Mouse (Mus musculus): Measurements from ENCODE around the gene 3110082J24Rik.

Gene 3110082J24Rik

DNA sequence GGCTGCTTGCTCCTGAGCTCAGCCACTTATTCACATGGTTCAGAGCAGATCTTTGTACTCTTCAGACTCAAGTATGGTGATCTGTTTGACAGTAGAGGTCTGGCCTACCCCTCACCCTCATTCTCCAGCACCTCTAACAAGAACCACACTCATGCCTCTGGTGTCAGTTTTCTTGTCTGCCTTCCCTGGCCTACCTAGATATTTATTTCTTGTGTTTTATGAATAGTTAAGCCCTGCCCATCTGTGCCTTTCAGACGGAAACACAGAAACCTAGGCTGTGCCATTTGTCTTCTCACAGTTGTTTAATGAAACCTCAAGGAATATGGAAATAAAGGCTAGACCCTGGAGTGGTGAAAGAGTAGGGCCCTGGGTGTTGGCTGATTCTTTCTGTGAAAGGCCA lies 12.1 kb upstream of the 3110082J24Rik start:
- DNase-seq (ENCODE audit: low spot score in 2 of 2), result no peak

DNA sequence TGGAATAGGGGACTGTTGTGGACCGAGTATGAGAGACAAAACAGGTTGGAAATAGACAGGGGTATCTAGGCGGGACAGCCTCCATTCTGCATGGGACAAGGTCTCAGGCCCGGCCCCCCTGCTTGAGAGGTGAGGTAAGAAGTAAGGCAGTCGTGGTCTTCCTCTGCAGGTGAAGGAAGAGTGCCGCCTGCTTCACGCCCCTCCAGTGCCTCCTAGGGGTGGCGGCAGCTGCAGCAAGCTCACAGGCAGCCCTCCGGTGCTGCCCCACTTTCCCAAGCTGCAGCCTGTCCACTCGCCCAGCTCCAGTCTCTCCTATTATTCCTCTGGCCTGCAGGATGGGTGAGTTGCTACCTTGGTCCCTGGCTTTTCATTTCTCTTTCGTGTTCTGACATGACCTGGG lies 9.8 kb upstream of the 3110082J24Rik start:
- no peak for DNase-seq (ENCODE audit: low spot score in 2 of 2)

DNA sequence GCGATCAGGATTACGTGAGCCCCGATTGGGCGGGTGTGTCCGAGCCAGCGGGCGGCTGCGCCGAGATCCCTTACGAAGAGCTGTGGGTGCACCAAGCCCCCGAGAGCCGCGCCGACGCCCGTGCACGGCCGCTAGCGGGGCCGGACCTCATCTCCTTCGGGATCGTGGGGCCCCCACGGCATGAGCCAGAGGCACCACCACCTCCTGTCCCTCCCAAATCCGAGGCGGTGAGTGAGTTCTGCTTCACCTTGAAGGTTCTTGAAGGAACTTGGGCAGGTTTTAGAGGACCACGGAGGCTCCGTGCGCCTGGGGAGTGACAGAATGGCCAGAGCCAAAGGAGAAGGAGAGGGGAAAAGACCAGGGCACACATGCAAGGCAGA lies 8.9 kb upstream of the 3110082J24Rik start:
- no peak for DNase-seq (ENCODE audit: low spot score in 2 of 2)

DNA sequence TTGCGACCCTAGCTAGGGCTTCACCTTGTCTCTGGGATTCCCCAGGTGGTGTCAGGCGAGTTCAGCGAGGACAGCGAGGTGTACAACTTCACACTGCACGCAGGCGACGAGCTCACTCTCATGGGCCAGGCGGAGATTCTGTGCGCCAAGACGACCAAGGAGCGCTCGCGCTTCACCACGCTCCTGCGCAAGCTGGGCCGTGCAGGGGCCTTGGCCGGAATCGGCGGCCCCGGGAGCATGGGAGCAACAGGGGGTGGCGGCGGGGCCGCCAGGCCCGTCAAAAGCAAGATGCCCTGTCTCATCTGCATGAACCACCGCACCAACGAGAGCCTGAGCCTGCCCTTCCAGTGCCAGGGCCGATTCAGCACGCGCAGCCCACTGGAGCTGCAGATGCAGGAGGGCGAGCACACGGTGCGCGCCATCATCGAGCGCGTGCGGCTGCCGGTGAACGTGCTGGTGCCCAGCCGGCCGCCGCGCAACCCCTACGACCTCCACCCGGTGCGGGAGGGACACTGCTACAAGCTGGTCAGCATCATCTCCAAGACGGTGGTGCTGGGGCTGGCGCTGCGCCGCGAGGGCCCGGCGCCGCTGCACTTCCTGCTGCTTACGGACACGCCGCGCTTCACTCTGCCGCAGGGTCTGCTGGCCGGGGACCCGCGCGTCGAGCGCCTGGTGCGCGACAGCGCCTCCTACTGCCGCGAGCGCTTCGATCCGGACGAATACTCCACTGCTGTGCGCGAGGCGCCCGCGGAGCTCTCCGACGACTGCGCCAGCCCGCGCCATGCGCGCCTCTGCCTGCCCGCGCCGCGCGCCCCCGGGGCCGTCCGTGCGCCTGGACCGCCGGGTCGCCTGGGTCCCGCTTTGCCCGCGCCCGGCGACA lies 8.2 kb upstream of the 3110082J24Rik start:
- DNase-seq (ENCODE audit: low spot score in 2 of 2), result peak; percentile 85 to 88

DNA sequence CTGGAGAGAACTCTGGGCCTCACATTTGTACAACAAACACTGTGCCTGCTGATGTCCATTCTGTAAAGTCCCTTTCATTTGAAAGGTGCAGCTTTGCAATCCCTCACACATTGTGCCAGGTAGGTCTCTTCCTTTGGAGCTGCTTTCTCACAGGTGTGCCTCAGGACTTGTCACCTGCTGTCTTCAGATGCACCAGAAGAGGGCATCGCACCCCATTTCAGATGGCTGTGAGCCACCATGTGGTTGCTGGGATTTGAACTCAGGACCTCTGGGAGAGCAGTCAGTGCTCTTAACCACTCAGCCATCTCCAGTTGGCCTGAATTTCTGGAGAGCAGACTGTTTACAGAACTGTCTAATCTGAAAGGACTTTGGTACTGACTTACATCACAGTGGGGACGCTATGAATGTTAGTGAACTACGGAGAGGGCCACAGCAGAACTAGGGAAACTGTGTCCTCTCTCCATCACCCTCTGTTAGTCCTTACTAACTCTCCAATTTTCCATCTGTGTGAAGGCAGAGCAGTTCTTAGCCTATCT lies 6.7 kb upstream of the 3110082J24Rik start:
- peak in 1 of 2 experiments; percentile 29 for DNase-seq (ENCODE audit: low spot score in 2 of 2)

DNA sequence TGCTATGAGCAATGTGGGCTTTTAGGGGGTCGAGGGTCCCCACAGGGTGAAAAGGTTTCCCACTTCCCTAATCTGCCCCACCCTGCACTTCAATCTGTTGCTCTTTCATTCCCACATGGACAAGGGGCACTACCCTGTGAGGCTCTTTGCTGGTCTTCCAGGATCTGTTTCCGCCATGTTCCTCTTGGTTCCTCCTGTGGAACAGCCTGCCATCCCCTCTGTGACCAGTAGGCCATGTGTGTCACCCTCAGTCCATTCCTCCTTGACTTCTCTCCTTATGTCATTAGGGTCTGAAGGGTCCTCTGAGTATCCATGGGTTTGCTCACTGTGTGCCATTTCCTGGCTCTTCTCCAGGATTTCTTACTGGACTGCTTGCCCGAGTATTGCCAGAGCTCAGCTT lies 5.9 kb upstream of the 3110082J24Rik start:
- DNase-seq (ENCODE audit: low spot score in 2 of 2), result peak; percentile 18 to 19

DNA sequence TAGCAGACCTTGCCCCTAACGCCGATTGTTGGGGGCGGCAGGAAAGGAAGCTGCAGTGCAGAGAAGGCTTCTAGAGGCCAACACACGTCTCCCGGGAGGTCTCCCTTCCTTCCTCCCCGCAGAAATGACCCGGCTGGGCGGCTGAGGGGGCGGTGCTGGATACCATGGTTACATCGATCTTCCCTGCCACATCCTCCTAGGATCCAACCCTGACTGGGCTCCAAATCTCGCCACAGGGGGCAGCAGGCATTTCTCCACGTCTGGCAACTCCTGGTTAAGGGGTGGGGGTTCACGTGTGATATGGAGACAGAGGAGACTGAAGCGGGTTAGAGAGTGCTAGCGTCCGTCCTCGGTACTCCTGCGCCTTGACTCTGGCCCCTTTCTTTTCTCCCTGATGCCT lies 5.2 kb upstream of the 3110082J24Rik start:
- peak; percentile 79 to 84 for DNase-seq (ENCODE audit: low spot score in 2 of 2)

DNA sequence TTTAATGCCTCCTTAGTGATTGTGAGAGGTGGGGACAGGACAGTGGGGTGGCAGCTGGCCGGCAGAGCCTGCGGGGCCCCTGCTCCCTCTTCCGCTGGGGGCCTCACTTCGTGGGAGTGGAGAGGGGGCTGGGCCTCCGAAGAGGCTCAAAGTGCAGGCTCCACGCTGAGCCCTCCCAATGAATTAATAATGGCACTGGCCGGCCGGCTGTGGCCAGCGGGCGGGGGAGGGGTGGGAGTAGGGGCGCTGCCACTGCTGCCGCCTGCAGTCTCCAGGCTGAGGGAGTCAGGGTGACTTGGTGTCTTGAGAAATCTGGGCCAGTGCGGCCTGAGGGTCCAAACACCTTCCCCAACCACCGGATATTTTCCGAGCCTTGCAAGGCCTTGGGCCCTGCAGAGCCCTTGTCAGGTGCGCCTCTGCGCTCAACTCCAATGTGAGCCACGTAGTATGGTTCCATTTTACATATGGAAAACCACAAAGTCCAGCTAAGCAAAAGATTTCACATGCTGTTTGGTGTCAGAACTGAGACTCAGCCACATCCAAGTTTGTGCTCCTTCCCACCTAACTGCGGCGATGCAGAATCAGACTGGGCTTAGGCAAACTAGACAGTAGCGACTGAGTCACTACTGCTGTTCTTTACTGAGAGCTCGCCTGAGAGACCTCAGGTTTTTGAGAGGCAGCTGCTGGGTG lies 4.6 kb upstream of the 3110082J24Rik start:
- DNase-seq (ENCODE audit: low spot score in 2 of 2), result peak; percentile 36

DNA sequence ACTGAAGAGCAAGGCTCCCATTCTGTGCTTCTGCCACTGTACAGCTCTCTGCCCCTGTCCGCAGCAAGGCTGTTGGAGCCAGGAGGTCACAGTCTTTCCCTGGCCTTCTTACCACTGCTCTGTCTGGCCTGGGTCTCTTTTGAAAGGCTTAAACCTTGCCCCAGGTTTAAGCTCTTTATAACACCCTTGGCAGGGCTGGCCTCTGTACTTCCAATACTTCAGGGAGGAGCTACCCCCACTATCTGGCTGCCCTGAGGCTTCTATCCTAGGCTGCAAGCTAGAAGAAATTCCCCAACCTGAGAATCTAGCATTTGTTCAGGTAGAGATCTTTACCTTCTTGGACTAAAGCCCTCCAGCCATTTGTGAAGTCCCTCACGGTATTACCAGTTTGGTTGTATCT lies 4.0 kb upstream of the 3110082J24Rik start:
- peak in 1 of 2 experiments; percentile 16 for DNase-seq (ENCODE audit: low spot score in 2 of 2)

DNA sequence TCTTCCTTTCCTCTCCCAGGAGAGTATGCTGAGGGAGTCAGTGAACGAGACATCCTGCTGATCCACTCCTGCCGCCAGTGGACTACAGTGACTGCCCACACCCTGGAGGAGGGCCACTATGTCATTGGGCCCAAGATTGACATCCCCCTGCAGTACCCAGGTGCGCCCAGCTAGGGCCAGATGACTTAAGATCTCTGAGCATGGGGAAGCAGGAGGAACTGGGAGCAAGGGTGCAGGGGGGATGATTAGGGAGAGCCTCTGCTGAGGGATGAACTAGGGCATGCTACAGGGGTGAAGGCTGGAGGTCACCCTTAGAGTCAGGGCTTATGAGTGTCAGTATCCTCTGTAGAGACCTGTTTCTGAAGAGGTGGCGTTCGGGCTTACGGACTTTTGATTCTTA lies 2.3 kb upstream of the 3110082J24Rik start:
- DNase-seq (ENCODE audit: low spot score in 2 of 2), result peak; percentile 18 to 20

DNA sequence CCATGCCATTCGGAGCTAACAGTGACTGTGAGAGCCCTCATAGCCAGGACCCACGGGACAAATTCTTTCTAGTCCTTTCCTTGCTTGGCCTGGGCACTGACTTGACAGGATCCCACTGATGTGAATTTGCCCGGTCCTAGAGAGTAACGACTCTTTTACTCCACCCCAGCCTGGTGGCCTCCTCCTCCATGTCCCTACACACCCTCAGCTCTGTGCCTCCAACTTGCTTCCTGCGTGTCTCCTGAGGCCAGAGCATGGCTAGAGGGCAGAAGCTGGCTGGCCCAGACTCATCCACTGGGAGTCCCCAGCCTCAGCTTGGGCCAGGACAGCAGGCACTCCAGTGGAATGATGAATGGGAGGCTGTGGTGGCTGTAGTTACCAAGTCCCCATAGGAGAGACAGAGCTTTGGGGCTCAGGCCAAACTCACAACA lies 1.7 kb upstream of the 3110082J24Rik start:
- DNase-seq (ENCODE audit: low spot score in 2 of 2), result peak; percentile 50 to 61

DNA sequence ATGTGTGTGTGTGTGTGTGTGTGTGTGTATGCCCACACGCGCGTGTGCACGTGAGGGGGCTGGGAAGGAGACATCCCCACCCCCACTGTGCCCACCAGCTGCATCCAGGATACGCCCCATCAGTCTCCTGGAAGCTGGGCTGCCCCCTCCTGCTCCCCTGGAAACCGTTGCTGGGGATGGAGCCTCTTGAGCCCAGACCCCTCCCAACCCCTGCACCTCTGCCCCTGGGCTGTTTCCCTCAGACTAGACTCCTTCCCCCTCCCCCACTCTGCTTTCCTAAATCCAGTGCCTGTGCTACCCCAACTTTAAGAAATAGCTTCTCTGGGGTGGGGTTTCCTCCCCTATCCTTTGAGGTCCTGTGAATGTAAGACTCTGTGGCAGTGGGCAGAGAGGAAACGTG lies 1.3 kb upstream of the 3110082J24Rik start:
- peak; percentile 42 to 45 for DNase-seq (ENCODE audit: low spot score in 2 of 2)

DNA sequence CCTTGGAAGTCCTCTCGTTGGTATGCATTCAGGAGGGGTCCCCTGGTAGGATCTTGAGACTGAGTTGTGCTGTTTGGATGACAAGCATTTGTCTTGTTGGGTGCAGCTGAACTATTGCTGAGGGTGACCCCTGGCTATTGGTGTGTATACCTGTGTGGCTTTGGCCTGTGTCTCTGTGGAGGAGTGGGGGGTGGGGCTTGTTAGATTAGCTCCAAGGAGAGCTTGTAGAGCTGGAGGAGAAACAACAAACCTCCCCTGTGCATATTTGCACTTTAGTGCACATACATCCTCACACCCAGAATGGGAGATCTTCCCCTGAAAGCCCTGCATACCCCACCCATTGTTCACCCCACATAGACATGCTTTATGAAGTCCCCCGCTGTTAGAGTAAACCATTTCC lies 870 bp upstream of the 3110082J24Rik start:
- peak; percentile 19 for DNase-seq (ENCODE audit: low spot score in 2 of 2)

DNA sequence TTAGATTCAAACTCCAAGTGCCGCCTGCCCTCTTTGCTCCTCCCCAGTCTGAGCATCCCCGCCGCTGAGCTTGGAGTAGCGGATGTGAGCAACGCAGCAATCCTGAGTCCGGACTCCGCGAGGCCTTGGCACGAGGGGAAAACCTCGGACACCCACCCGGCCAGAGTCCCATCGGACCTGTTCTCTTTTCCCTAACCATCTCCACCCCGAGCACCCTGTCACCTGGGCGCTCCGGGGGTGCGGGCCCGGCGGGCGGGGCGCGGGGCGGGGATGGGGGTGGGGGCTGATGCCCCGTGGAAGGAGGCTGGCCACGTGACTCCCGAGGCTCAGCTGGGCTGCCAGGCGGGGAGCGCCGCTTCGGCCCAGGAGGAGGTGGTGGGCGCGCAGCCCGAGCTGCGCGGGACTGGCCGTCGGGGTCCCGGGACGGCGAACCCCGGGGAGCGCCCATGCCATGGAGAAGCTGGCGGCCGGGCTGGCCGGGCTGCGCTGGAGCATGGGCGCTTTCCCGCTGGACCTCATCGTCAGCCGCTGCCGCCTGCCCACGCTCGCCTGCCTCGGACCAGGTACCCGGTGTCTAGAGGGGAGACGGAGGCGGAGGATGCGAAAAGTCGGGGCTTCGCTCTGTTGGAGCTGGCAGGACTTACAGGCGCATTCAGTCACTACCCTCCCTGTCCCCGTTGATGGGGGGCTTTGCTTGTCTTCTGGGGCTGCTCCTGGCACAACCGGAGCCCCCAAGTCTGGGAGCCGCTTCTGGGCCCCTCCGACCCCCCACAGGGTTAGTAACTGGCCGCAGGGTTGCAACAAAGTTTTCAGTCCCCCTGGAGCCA lies 832 bp downstream of the 3110082J24Rik start, which contains the start of gene Garem2:
Garem2 (plus strand) TSS at position 321 of the 827 bp plus-strand sequence.
- DNase-seq (ENCODE audit: low spot score in 2 of 2), result peak; percentile 43 to 57

DNA sequence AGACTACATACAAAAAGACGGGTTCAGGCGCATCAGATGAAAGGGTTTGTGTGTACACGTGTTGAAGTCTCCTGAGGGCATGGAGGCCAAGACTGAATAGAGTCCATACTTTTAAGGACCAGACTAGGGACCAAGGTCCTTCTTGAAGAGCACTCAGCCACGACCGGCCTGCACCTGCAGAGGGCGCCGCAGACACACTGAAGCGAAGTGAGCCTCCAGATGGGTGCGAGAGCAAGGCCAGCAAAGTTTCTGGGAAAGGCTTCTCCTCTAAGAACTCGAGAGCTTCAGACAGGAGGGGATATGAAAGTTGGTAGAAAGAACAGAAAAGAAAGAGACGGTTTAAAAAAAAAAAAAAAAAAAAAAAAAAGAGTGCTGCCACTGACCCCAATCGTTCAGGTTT lies 1.5 kb downstream of the 3110082J24Rik start:
- peak; percentile 52 to 79 for DNase-seq (ENCODE audit: low spot score in 2 of 2)

DNA sequence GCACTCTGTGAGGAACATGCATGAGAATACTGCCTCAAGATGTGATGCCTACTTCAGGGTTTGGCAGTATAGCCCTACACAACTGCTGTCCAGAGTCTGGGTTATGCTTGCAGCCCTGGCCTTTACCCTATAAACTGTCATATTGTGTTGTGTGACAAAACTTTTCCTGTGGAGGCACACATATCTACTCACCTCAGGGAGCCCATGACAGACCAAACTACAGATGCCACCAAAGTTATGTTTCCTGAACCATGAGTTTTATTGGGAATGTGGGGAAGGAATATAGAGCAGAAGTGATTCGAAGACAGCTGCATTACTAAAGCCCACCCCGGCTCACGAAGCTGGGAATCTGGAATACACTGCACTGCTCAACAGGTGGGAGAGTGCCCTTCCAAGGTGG lies 2.5 kb downstream of the 3110082J24Rik start:
- DNase-seq (ENCODE audit: low spot score in 2 of 2), result no peak

DNA sequence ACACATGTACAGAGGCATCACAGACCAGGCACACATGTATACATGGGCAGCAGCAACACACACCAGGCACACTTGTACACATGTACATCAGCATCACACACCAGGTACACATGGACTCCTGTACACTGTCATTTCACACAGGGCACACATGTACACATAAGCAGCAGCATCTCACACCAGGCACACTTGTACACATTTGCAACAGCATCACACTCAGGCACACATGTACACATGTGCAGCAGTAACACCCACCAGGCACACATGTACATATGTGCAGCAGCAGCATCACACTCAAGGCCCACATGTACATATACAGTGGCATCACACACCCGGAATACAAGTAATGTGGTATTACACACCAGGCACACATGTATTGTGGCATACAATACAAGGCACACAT lies 7.6 kb downstream of the 3110082J24Rik start:
- DNase-seq (ENCODE audit: low spot score in 2 of 2), result no peak

DNA sequence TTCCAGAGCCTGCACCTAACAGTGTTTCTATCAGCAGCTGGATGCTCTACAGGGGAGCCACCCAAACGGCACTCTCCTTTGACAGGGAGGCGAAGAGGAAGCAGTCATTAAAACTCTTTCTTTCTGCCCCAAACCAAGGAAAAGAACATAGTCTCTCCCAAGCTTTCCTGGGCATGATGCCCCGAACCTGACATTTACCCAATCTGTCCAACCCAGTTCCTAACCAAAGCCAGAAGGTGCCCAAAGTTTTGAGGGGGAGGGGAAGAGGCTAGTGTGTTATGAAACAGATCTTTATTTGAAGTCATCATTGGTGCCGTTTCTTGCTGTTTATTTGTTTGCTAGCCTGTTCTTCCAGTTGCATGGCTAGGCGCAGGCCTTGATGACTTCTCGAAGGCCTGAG lies 10.2 kb downstream of the 3110082J24Rik start:
- peak in 1 of 2 experiments; percentile 19 for DNase-seq (ENCODE audit: low spot score in 2 of 2)

DNA sequence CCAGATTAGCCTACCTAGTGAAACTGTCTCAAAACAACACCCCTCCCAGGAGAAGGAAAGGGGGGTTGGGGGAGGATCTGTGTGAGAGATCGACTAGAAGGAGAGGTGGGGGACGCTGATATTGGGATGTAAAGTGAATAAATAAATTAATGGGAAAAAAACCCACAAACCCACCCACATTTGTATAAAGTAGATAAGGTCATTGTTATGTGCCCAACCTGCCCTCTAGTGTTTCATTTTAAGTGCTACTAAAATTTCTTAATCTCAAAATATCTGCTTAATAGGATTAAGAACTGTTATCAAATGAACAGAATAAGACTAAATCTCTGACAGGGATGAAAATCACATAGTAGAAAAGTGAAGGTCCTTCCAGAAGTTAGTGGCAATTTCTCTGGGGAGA lies 11.5 kb downstream of the 3110082J24Rik start:
- DNase-seq (ENCODE audit: low spot score in 2 of 2), result no peak

DNA sequence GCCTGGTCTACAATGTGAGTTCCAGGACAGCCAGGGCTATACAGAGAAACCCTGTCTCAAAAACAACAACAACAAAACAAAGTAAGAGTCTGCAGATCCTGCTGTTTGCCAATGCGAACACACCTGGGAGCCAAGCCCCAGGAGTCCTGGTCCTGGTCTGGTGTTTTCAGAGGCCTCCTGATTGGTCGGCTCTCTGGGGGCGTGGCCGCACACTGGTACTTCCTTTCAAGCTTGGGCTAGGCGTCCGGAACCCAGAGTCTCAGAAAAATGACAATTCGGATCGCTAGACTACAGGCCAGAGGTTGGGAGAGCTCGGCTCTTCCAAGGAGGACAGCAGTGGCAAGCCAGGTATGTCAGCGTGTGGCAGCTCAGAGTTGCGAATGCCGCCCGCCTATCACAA lies 13.2 kb downstream of the 3110082J24Rik start:
- DNase-seq (ENCODE audit: low spot score in 2 of 2), result no peak

All from right cerebral cortex, postnatal 10 days (tissue).